Mouse (Mus musculus) layer of hippocampus, adult 9-10 months (tissue): ENCODE measurements at regions not wholly inside any gene's neighbourhood (a gene's known extent, or its start where the extent isn't known, plus 50 kb on each side); places are given as distances from the start of the nearest gene placed in this dataset.
"Not testable (repeated sequence)": the region's sequence is repeated elsewhere in the genome, so short reads cannot be mapped to it uniquely, and the experiment has no call there.

Experiments used
- DNase-seq: peaks from one replicate; pipeline ENCODE4 v3.0.0; 2022; ENCODE audit warnings: low spot score

DNA sequence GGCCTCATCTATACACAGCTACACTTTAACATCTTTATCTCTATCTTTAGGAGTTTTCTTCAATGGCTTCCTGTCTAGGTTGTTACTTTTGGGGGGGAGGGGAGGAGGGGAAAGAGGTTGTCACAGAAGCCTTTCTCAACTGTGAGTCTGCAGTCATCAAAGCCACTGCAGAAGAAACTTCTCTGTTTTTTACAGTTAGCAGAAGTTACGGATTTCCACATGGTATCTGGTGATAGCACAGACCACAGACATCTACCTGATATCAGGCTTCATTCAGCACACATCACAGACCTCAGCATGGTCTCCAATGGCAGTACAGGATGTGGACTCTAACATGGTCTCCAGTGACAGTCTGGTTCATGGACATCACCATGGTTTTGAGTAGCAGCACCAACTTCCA is 234.8 kb upstream of the Adarb2 start:
- DNase-seq: no peak

DNA sequence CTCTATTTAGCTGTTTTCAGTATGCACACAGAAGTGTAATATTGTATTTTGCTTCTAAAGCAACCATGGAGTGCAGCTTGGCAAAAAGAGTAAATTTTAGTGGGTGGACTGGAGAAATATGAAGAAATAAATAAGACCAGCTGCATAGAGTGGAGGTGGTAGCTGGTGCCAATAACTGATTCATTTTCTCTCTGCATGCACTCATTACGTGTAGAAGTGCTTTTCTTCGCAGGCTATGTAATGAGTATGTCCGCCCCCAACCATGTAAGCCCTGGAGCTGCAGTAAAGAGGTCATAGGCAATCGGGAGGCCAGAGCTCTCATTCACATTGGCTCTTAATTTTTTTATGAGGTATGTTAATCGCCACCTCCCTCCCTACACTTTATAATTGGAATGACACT is 208.5 kb upstream of the Adarb2 start:
- peak; percentile 10 for DNase-seq

DNA sequence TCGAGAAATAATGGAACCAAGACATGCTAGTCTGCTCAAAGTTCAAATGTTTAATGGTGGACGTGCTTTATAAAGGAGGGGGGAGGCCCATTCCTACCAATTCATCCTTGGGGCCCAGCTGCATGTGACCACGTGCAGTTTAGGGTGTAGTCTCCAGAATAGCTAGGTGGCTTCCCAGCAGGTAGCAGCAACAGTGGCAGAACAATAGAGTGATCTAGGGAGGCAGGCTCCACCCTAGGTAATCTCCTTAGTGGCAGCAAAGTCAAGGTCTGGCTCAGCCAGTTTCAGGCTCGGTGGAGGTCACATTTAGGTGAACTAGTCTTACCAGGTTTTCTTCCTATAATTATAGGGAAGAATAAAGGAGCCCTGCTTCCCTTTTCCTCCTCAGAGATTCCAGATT is 172.6 kb upstream of the Adarb2 start:
- not testable (repeated sequence) for DNase-seq

DNA sequence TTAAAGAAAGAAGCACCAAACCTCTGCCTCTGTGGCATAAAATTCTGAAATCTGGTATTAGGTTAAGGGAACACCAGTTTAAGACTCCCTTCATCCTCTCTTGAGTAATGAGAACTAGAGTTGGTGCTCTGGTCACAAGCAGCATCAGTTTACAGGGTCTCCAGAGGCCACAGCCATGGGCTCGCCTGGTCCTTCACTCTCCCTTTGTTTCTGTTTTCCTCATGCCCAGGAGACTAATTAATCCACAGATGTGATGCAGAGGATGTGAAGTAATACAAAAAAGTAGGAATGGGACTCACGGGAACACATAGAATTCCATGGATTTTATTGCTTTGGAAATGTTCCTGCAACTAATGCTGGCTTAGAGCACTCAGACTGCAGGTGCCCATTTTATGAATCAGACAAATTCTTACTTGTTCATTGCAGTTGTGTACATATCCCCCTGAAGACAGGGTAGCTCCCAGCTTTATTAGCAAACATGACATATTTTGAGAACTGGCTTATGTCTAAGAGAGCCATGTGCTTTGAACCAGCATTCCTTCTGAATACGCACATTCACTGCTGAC is 151.7 kb upstream of the Adarb2 start:
- no peak for DNase-seq

DNA sequence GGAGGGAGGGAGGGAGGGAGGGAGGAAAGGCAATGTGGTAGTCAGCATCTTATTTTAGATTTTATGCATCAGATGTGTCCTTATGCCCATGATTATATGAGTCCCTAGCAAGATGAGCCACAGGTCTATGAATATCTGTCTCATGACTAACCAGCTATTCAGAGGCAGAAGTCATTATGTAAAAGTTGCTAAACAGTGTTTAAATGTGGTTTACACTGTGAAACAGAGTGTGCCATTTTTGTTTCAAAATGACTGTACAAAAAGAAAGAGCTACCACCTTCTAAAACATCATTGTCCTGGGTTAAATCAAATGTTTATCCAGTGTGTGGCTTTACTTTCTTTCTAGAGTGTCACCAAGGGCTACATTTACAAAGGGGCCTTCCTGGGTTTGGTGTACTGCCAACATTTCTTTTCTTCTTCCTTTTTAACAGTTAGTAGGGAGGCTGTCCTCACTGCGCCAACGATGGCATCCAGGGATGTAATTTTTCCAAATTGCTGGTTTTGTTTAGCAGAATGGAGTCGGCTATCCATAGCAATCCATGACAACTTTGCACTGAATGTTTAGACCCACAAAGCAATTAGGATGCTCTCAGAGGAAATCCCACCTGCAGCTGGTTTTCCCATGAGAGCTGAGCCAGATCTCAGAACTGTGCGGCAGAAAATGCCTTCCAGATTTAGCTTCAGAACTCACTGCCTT is 146.4 kb upstream of the Adarb2 start:
- peak; percentile 3 for DNase-seq

DNA sequence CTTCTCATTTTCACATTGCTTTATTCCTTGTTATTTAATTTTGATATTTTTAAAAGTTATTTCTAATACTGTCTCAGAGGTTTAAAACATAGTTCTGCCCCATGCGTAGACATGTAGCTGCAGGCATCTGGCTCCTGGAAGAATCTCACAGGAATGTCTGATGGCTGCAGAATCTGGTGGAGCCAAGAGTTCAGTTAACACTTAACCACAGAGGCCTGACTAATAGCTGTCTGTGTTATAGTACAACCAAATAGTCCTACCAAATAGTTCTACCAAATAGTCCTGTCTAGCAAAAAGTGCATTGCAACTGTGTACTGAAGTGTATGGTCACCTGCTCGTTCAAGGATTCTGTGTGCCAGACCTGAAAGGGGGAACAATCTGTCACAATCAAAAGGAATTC is 115.5 kb upstream of the Adarb2 start:
- DNase-seq: no peak

DNA sequence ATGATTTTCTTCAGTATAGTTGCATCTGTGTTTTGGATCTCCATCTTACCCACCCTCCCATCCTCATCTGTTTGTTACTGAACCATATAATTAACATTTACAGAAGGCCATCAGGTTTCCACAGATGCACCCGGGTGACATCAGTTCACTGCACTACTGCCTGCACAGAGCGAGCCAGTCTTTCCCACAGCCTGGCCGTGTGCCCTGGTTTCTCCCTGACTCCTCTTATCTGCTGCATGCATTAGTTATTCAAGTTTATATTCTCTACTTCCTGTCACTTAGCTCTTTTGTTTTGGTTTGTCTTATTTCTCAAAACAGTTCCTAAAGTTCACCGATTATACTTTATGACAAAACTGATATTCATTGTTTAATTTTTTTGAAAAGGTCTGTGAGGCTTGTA is 113.1 kb upstream of the Adarb2 start:
- DNase-seq: no peak

DNA sequence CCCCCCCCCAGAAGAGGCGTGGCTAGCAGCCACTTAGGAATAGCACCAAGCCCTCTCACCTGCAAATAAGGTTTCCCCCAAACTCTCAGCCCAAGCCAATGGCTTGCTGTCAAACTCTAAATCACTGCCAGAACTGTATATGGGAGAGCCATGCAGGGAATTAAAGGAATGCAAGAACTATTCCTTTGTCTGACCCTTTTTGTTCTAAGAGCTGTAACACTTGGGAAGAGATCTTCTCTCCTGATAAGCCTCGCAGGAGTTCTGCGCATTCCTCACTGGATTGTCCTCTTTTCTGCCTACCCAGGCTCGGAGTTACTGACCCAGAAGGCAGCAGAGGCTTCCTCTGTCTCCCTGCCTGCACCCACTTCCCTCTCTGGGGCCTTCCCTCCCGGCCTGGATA is 94.0 kb upstream of the Adarb2 start:
- no peak for DNase-seq

DNA sequence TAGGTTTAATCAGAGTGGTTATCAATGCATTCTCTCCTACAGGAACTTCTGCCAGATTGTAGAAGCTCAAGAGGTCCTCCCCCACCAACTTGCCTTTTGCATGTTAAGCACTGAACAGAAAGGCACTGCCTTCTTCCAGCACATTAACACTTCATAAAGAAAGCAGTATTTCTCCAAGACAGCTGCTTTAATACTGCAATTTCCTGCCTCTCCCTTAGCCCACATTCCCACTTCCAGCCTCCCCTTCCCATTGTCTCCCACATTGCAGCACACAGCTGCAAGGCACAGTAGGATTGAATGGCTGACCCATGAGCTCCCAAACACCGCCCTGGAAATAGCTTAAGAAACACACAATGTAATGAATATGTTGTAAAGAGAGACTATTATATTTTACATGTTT is 89.7 kb upstream of the Adarb2 start:
- DNase-seq: no peak

DNA sequence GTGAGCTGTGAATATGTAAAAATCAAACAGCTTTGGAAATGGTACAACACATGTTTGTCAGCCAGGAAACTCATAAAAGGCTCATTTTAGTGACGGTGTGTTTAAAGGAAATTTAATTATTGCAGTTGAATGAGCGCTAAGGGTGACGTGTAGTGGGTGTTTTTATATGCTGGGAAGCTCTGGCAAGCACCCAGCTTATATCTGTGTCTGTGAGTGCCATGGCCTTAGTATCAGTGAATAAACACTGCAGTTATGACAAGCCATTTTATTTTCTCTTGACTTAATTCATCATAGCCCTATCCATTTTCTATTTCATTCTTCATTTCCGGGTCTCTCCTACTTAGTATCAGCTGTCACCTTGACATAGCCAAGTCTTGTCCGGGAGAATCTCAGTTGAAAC is 83.7 kb upstream of the Adarb2 start:
- no peak for DNase-seq

DNA sequence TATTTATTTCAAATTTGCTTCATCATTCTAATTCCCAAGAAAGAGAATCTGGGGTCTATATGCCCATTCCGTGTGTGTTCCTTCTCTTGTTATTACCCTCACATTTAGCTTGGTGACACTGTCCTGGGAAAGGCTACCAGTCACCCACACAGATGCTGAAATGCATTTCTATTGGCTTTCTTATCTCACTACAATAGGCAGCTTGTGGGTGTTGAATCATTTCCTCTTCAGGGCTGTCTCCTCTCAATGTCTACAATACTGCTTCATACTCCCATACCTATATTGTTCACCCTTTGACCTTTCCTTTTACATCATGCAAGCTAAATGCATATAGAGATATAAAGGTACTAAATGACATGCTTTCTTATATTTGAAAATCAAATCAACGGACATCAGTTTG is 82.7 kb upstream of the Adarb2 start:
- DNase-seq: no peak

DNA sequence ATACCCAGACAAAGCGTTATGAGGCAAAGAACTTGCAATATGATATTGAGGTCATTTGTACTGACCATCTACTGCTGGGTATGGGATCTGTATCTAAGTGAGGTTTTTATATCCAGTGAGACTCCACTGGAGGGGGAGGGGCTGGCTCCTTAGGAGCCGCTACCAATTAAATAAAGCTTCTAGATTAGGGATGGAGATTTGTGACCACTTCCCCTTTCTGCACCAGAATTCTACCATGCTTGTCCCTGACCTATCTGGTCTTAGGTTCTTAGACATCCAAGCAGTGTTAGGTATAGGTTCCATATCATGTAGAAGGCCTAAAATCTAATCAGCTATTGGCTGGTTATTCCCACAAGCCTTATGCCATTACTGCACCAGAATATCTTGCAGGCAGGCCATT is 67.9 kb upstream of the Adarb2 start:
- no peak for DNase-seq

DNA sequence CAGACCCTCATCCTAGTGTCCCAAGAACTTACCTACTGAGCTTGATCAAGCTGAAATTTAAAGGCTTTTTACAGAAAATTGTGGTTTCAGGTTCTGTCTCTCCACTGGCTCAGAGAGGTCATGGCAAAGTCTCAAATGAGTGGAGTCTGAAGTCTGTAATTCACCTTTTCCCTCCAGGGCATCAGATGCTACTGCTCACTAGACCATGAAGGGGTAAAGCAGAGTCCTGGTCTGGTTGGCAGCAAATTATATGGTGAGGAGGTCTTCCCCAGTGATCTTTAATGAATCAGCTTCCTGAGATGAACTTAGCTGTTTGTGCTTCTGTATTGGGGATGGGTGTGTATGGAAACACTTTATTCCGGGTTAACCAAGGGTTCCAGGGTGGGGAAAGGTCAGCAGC is 63.3 kb upstream of the Adarb2 start:
- no peak for DNase-seq

DNA sequence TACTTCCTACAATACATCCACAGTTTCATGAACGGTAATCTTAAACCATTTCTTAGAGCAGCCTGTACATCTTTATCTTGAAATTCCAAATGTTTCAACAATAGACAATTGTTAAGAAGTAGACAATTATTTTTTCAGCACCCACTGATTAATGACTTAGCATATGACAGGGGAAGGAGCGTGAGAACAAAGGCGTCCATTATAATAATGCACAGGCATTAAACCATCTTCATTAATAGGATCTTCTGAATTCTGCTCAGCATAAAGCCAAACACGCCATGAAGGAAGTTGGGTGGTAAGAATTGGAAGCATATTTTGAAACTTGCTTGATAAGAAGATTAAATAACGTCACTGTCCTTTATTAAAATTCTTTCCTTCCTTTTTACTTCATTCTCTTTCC is 50.5 kb upstream of the Adarb2 start:
- no peak for DNase-seq
